Mouse (Mus musculus) T-helper 2 cell (primary cell): Measurements from ENCODE around the gene Dctn5.

Source experiments
- in situ Hi-C: fragments of 300-600 bp; cut with MboI, MseI; formaldehyde crosslinking; loops from one replicate; pipeline ENCODE4 v1.15.1; 2025; ENCODE audit warnings: high pct_unique_total_duplicates

The Dctn5 gene

GRCm38 (mm10) chr7:122158915-122159902 is 26.4 kb downstream of the Dctn5 start, which contains the start of gene Plk1:
Gene Plk1, plus strand, starts transcription at chr7:122159439.
- in situ Hi-C loops: no loop called here

GRCm38 (mm10) chr7:122160037-122160436 is 27.2 kb downstream of the Dctn5 start:
- in situ Hi-C loops: no loop called here

- in situ Hi-C loops: no loop called here
Measured at GRCm38 (mm10) chr7:122163766-122164165, 30.9 kb downstream of the Dctn5 start.

GRCm38 (mm10) chr7:122167203-122167602 is 34.4 kb downstream of the Dctn5 start:
- in situ Hi-C loops: no loop called here

GRCm38 (mm10) chr7:122170705-122171104 is 37.9 kb downstream of the Dctn5 start:
- in situ Hi-C loops: no loop called here

DNA sequence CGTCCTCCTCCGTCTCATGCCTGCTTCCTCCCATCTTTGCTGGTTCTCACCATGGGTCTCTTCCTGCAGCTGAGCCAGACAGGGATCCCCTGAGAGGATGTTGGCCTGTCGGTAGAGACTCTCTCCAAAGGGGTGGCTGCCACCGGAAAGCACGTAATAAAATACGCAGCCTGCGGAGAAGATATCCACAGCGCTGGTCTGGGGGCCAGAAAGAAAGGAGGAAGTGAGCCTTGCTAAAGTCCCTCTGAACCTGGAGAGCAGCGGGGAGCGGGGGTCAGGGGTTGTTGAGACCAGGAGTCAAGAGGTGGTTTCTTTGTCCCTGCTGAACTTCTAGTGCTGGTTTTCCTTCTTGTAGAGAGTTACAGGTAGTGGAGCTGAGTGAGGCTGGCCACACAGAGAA is 38.8 kb downstream of the Dctn5 start:
- in situ Hi-C loops: no loop called here

- in situ Hi-C loops: no loop called here
Measured at GRCm38 (mm10) chr7:122180720-122181119, 47.9 kb downstream of the Dctn5 start.

DNA sequence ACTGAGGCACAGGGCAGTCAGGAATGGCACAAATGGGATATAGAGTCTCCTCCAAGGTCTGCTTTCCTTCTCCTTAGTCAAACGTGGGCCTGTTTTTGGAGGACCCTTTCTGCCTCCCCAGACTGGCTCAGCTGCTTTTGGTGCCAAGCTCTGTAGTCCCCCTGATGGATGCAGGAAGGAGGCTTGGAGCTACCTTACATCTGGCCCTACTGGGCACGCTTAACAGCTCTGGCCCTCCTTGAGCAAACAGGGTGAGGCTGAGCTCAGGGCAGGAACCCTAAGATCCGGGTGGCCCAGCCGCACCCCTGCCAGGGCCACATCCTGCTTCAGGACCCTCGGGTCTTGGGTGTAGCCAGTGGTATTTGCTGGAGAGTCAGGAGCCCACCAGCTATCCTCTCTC is 51.7 kb downstream of the Dctn5 start:
- in situ Hi-C loops: no loop called here

GRCm38 (mm10) chr7:122186043-122186442 is 53.2 kb downstream of the Dctn5 start, which contains the start of gene Ern2:
Gene Ern2, minus strand, starts transcription at chr7:122186207.
- in situ Hi-C loops: no loop called here

DNA sequence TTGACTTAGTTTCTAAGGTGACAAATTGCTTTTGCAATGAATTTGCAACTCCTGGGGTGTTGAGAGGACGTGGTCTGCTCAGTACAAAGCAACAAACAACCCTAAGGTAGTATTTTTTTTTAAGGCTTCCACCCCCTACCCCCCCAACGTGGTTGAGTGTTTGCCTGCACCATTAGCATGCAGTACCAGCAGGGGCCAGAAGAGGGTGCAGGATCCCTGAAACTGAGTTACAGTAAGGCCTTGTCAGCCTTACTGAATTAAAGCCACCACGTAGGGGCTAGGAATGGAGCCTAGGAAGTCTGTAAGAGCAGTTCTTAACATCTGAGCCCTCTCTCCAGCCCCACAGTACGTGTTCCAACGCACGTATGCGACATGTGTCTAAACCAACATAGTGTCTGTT is 56.6 kb downstream of the Dctn5 start:
- in situ Hi-C loops: no loop called here

DNA sequence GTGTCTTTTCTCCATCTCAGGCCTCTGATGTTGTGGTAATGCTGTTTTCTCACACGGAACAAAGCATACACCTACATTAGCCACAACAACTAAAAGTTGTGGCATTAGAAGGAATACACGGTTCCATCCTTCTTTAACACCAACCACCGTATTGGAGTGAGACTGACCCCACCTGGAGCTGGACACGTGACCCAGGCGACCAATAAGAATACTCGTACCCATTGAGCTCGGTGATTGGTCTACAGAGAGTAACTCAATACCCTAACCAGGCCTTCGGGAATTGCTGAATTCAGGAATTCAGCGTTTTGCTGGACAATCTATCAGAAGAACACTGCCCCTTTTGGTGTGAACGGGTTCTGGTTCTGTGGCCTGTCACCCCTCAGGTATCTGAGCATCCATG is 58.3 kb downstream of the Dctn5 start:
- in situ Hi-C loops: no loop called here

DNA sequence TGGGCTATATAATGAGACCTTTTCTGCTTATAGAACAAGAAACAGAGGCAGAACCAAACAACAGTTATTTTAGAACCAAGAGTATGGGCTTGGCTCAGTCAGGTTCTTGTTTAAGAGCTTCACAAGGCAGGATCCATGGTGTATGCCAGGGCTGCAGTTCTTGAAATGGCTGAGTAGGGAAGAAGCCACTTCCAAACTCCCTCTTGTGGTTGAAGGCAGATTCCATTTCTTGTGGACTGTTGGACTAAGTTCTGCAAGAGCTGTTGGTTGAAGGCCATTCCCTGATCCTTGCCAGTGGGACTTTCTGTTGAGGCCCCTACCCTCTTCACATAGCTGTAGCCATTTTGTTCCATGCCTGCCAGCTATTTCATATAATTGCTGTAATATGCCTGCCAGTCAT is 61.1 kb downstream of the Dctn5 start:
- in situ Hi-C loops: no loop called here

- in situ Hi-C loops: no loop called here
Measured at GRCm38 (mm10) chr7:122196771-122197170, 63.9 kb downstream of the Dctn5 start.

DNA sequence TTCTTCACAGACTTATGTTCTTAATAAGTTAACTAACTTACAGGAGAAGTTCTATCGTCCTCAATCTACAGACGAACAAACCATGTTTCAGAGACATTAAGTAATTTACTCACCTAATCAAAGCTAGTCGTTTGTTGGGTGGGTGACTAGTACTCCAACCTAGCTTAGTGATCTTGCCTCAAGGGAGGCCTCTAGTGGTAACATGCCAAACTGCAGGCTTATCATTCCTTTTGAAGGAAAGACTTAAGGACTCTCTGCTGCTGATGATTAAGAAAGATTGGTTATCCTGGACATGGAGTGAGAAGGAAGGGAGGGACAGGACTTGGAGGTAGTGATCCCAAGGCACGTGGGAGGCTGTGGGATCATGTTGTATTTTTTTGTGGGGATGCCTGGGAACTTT is 64.5 kb downstream of the Dctn5 start:
- in situ Hi-C loops: no loop called here
